Mouse (Mus musculus) mouse embryonic stem cell (cell line): ENCODE measurements at regions not wholly inside any gene's neighbourhood (a gene's known extent, or its start where the extent isn't known, plus 50 kb on each side); places are given as distances from the start of the nearest gene placed in this dataset.

Experiments used
- in situ Hi-C, 2 experiments: fragments of 300-500 bp; cut with MboI; formaldehyde crosslinking; loops; 1 replicate in 1 of 2; 3 replicates in 1 of 2; pipeline ENCODE4 v1.14.3; 2019 to 2020; ENCODE audit warnings: low sequenced_read_pairs in 2 of 2, low pct_unique_long_range_greater_than_20kb in 1 of 2, mixed read lengths in 1 of 2; ENCODE audit not compliant: unreplicated experiment in 1 of 2

GRCm38 (mm10) chr2:148161966-148162365, 115.2 kb upstream of the Foxa2 start:
- in situ Hi-C loops: no loop called here

GRCm38 (mm10) chr2:148162562-148162961, 115.8 kb upstream of the Foxa2 start:
- in situ Hi-C loops: no loop called here

DNA sequence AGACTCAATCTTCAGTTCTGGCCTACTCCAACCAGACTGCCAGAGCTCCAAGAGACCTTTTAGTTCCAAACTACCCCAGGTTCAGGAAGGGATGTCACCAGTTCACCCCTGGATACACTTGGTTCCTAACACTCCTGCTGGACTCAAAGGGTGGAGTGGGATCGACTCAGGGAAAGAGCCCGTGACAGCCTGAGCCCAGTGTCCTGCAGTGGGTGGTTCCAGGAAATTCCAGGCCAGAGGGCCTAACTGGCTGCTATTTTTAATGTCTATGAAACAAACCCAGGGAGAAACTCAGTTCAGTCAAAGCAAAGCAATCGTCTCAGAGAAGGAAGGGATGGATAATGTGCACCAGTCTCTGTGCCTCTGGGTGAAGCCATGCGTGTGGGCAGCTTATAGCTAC, 124.3 kb upstream of the Foxa2 start:
- in situ Hi-C loops: no loop called here

GRCm38 (mm10) chr2:148171699-148172098, 124.9 kb upstream of the Foxa2 start:
- in situ Hi-C loops: no loop called here

DNA sequence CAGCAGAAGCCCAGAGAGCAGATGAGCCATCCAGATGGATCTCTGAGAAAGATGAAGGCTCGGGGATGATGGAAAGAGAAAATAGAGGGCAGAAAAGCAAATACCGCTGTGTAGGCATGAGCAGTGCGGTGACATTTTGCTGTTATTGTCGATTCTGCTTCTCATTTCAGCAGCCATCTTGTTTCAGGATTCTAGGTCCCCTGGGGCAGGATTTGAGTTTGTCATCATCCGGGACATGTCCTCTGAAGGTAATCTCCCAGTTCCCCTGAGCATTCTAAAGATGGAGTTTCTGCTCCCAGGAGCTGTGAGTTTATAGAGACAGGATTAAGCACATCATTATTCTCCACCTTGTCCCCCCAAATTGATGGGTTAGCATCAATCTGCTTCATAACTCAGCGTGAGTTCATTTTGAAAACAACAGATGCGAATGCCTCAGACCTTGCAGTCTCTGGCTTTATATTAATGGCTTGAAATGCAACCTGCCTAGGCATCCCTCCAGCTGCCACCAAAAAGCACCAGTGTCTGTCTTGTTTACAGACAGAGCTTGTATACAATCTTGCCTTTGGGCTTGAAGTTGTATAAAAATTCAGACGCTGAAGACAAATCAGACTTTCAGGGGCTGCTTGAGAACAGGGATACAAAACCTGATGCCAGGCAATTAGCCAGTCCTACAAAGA, 128.6 kb upstream of the Foxa2 start:
- in situ Hi-C loops: no loop called here

DNA sequence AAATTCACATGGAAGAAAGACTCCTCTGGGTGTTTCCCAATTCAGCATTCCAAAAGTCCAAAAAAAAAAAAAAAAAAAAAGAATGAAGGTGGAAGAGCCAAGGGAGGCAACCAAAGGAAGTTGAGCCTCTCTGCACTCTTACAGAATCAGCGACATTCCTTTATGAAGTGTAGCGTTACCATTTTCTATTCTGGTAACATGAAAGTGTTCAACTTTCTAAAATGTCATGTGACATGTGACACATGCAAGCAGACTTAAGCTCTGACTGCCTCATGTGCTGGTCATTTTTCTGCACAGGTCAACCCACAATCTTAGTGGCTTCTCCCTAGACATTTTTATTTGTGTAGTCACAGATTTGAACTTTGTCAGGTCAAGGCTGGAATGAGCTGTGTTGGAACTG, 133.5 kb upstream of the Foxa2 start:
- in situ Hi-C loops: no loop called here

DNA sequence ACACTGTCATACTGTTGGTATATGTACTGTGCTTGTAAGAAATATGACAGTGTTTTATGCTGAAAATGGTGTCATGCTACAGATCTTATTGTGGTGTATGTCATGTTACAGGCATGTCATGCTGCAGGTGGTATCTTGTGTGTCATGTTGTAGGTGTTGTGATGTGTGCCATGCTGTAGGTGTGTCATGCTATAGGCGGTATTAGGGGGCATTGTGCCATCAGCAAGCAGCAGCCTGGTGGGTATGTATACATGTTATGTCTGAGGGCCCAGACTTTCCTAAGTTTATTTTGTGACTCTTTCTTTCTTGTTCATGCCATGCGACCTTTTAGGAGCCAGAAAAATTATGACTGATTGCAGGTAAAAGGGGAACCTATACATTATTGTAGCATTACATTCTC, 134.7 kb upstream of the Foxa2 start:
- in situ Hi-C loops: no loop called here

DNA sequence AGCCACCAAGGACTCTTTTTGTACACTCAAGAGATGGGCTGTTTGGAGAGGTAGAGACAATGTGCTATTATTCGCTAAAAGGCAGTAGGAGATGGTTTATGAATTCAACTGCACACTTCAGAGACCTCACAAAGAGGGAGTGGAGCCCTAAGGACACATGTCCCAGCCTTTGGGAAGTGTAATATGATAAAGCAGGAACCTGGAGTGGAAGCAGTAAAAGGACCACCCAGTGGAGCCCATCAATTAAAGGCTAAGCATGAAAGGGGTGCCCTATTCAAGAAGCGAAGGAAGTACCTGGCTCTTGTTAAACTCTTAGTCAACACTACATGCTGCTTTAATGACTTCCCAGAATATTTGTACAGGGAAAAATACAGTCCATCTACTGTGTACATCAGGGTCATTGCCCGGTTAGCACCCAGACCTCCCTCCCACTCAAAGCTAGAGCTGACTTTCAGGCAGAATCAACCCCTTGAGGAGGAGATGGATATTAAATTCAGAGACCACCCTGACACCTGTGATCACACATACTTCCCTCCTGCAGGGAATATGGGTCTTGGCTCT, 135.8 kb upstream of the Foxa2 start:
- in situ Hi-C loops: no loop called here

DNA sequence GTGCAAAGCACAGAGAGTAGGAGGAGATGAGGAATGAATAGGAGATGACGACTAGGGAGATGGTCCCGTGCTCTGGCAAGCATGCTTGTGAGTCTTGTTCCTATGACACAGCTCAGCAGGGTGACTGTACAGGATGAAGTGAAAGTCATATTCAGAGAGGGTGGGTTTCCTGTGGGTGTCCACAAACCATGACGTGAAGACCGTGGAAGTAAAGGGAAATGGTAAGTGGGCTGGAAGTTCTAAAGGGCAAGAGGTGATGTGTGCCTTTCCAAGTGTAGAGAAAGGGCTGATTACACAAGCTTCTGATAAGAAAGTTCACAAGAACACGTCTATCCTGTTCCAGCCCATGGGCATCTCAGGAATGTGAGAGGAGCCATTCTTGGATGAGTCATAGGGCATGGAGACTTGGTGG, 138.0 kb upstream of the Foxa2 start:
- in situ Hi-C loops: no loop called here

DNA sequence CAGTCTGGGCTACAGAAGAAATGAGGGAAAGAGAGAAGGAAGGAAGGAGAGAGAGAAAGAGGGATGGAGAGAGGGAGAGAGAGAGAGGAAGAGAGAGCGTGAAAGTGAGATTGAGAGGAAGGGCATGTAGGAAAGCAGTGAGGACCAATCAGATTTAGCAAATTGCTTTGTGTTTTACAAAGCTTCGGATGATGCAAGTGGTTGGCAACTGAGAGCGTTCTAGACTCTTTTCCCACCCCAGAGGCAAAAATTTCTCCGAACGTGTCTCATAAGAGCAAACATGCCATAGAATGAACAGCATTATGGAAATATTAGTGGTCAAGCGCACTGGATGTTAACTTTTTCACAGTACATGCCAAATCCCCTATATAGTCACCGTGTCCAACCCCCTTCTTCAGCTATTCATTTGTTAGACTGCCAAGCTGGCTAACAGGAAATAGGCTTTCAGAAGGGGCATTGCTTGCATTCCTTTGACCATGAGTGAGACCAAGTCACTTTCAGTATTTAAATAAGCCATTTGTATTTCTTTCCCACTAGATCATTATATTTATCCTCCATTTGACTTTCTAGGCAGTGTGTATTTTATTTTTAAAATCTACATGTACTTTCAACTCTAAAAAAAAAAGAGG, 139.7 kb upstream of the Foxa2 start:
- in situ Hi-C loops: no loop called here

DNA sequence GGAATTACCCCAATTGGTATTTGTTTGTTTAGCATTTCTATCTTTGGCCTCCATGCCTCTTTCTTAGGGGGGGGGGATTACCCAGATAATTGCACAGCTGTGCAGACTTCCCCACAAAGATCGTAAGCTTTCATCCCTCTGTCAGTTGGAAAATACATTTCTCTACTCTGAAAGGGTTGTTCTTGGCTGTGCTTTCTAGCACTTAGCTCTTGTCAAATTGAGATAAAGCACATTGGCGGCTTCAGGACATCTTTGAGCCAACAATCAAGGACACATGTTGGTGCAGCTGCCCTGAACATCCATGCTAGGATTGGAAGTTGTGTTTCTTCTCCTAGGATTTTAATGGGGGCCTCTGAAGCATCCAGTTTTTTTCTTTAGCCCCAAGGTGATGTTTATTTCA, 142.1 kb upstream of the Foxa2 start:
- in situ Hi-C loops: no loop called here

- in situ Hi-C loops: no loop called here
Observed at GRCm38 (mm10) chr2:148189287-148189686, 142.5 kb upstream of the Foxa2 start.

GRCm38 (mm10) chr2:148192946-148193345, 146.2 kb upstream of the Foxa2 start:
- in situ Hi-C loops: no loop called here

GRCm38 (mm10) chr2:148197375-148198015, 150.7 kb upstream of the Foxa2 start:
- in situ Hi-C loops: no loop called here

- in situ Hi-C loops: no loop called here
Observed at GRCm38 (mm10) chr2:148206633-148207032, 159.9 kb upstream of the Foxa2 start.

DNA sequence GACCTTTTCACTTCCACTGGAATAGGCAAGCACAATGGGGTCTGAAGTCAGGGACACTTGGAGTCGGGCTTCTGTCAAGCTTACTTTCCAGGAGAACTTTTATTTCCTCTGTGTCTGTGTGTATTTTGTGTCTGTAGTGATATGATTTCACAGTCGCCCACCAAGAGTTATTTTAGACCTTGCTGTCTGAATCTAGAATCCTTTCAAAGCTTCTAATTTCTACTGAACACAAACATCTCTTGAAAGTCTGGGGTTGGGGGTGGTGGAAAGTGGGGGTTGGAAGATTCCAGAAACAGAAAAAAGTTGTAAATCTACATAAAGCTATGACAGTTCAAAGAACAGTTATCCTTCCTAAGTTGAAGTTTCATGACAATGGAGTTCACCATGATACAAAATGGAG, 164.0 kb upstream of the Foxa2 start:
- in situ Hi-C loops: no loop called here

- in situ Hi-C loops: no loop called here
Observed at GRCm38 (mm10) chr2:148217136-148217535, 170.4 kb upstream of the Foxa2 start.

- in situ Hi-C loops: no loop called here
Observed at GRCm38 (mm10) chr2:148233691-148234300, 161.3 kb upstream of the Sstr4 start.

GRCm38 (mm10) chr2:148237121-148237520, 158.0 kb upstream of the Sstr4 start:
- in situ Hi-C loops: no loop called here
